Mouse (Mus musculus): ENCODE measurements around the gene Fndc10. TPM values are rescaled to one million over a fixed set of nuclear protein-coding genes. Genes with fewer than 3 reads are reported as not detected.

The Fndc10 gene
- total and polyA plus RNA-seq, 2 experiments from 2014 or later: 26.5 to 52.0 TPM

- WGBS: 73% methylated on average over 2 of the region's 2 CpGs
- H3K27me3 ChIP-seq (ENCODE audit: insufficient read depth, low read length): no peaks in the 10 kb centered on the region
- DNase-seq (ENCODE audit: low spot score) (no peak), ATAC-seq (no peak)
- H3K4me3 ChIP-seq (ENCODE audit: low read length): no peak overlapping the region
- no peaks in the 10 kb centered on the region for H3K36me3 ChIP-seq (ENCODE audit: insufficient read depth, low read length)
- H3K4me1 ChIP-seq (ENCODE audit: insufficient read depth, low read length): peaks cover 4% of the 10 kb centered on the region; the same call in 1 of the 2 replicates
- H3K27ac ChIP-seq: no peak overlapping the region
- no peak overlapping the region for H3K9ac ChIP-seq (replicated peaks; ENCODE audit: low read length)
- no peaks in the 10 kb centered on the region for H3K9me3 ChIP-seq (ENCODE audit: low read length)
- H3K4me2 ChIP-seq (ENCODE audit: low read depth, low read length): no peak overlapping the region
- no peak for TF ChIP-seq CTCF (IDR thresholded peaks at IDR 0.05; ENCODE audit: low read depth)
These were observed 14.4 kb downstream of the Fndc10 start for GRCm38 (mm10) chr4:155708582-155708981.

GRCm38 (mm10) chr4:155708988-155709387 is 14.8 kb downstream of the Fndc10 start:
- ATAC-seq: no peak
- H3K27me3 ChIP-seq (ENCODE audit: insufficient read depth, low read length): no peaks in the 10 kb centered on the region
- no peak overlapping the region for H3K4me2 ChIP-seq (ENCODE audit: low read depth, low read length)
- no peak overlapping the region for H3K9ac ChIP-seq (replicated peaks; ENCODE audit: low read length)
- H3K9me3 ChIP-seq (ENCODE audit: low read length): no peaks in the 10 kb centered on the region
- DNase-seq (ENCODE audit: low spot score): no peak
- no peak overlapping the region for H3K4me3 ChIP-seq (ENCODE audit: low read length)
- no peak overlapping the region for H3K27ac ChIP-seq
- no peak for TF ChIP-seq CTCF (IDR thresholded peaks at IDR 0.05; ENCODE audit: low read depth)
- peaks cover 4% of the 10 kb centered on the region; the same call in 1 of the 2 replicates for H3K4me1 ChIP-seq (ENCODE audit: insufficient read depth, low read length)
- no peaks in the 10 kb centered on the region for H3K36me3 ChIP-seq (ENCODE audit: insufficient read depth, low read length)

GRCm38 (mm10) chr4:155710521-155711252 is 16.5 kb downstream of the Fndc10 start:
- 53% methylated on average over 6 of the region's 6 CpGs for WGBS
- Histone ChIP-seq H3K9ac (replicated peaks; ENCODE audit: low read length) (no peak overlapping the region), H3K36me3 (ENCODE audit: insufficient read depth, low read length) (no peaks in the 10 kb centered on the region; the same call in 1 of the 2 replicates), H3K27me3 (ENCODE audit: insufficient read depth, low read length) (no peaks in the 10 kb centered on the region), H3K4me3 (ENCODE audit: low read length) (no peak overlapping the region), H3K9me3 (ENCODE audit: low read length) (no peaks in the 10 kb centered on the region), H3K4me1 (ENCODE audit: insufficient read depth, low read length) (peaks cover 4% of the 10 kb centered on the region; the same call in 1 of the 2 replicates), H3K27ac (peak overlapping the region; percentile 41), H3K4me2 (ENCODE audit: low read depth, low read length) (peak overlapping the region; percentile 18; the same call in 1 of the 2 replicates)
- DNase-seq (ENCODE audit: low spot score) (peak; percentile 20), ATAC-seq (no peak)
- no peak for TF ChIP-seq CTCF (IDR thresholded peaks at IDR 0.05; ENCODE audit: low read depth)

- Histone ChIP-seq H3K4me3 (ENCODE audit: low read length) (no peak overlapping the region), H3K36me3 (ENCODE audit: insufficient read depth, low read length) (peaks cover 6% of the 10 kb centered on the region; the same call in 1 of the 2 replicates), H3K9me3 (ENCODE audit: low read length) (no peaks in the 10 kb centered on the region), H3K4me1 (ENCODE audit: insufficient read depth, low read length) (no peaks in the 10 kb centered on the region), H3K4me2 (ENCODE audit: low read depth, low read length) (no peak overlapping the region), H3K9ac (replicated peaks; ENCODE audit: low read length) (no peak overlapping the region), H3K27me3 (ENCODE audit: insufficient read depth, low read length) (no peaks in the 10 kb centered on the region), H3K27ac (no peak overlapping the region)
- ATAC-seq (0 out of 2 replicates have a peak, but pooled peaks have one; percentile 45), DNase-seq (ENCODE audit: low spot score) (peak; percentile 47)
- peak; percentile 71 for TF ChIP-seq CTCF (IDR thresholded peaks at IDR 0.05; ENCODE audit: low read depth)
- 45% methylated on average over 4 of the region's 4 CpGs for WGBS
These were observed 27.5 kb downstream of the Fndc10 start for GRCm38 (mm10) chr4:155721668-155722083.

GRCm38 (mm10) chr4:155727993-155728392 is 33.9 kb downstream of the Fndc10 start:
- Histone ChIP-seq H3K4me1 (ENCODE audit: insufficient read depth, low read length) (no peaks in the 10 kb centered on the region), H3K36me3 (ENCODE audit: insufficient read depth, low read length) (peaks cover 9% of the 10 kb centered on the region; the same call in 1 of the 2 replicates), H3K27ac (no peak overlapping the region), H3K9me3 (ENCODE audit: low read length) (no peaks in the 10 kb centered on the region), H3K4me2 (ENCODE audit: low read depth, low read length) (no peak overlapping the region), H3K9ac (replicated peaks; ENCODE audit: low read length) (no peak overlapping the region; the same call in 1 of the 2 replicates), H3K27me3 (ENCODE audit: insufficient read depth, low read length) (no peaks in the 10 kb centered on the region), H3K4me3 (ENCODE audit: low read length) (no peak overlapping the region)
- no peak for TF ChIP-seq CTCF (IDR thresholded peaks at IDR 0.05; ENCODE audit: low read depth)
- WGBS: 57% methylated on average over 2 of the region's 2 CpGs
- ATAC-seq (no peak), DNase-seq (ENCODE audit: low spot score) (no peak)

- Histone ChIP-seq H3K4me1 (ENCODE audit: insufficient read depth, low read length) (peaks cover 8% of the 10 kb centered on the region; the same call in 1 of the 2 replicates), H3K36me3 (ENCODE audit: insufficient read depth, low read length) (peaks cover 7% of the 10 kb centered on the region; the same call in 1 of the 2 replicates), H3K9ac (replicated peaks; ENCODE audit: low read length) (no peak overlapping the region), H3K4me3 (ENCODE audit: low read length) (no peak overlapping the region), H3K4me2 (ENCODE audit: low read depth, low read length) (no peak overlapping the region), H3K27me3 (ENCODE audit: insufficient read depth, low read length) (no peaks in the 10 kb centered on the region), H3K27ac (no peak overlapping the region; the same call in 1 of the 2 replicates), H3K9me3 (ENCODE audit: low read length) (no peaks in the 10 kb centered on the region)
- no peak for TF ChIP-seq CTCF (IDR thresholded peaks at IDR 0.05; ENCODE audit: low read depth)
- no peak for ATAC-seq
- WGBS: 85% methylated on average over 10 of the region's 10 CpGs
- no peak for DNase-seq (ENCODE audit: low spot score)
These were observed 39.1 kb downstream of the Fndc10 start for GRCm38 (mm10) chr4:155733267-155733666.

Data from hindbrain, postnatal 0 days (tissue).